Mouse (Mus musculus): ENCODE data around the gene Rfx7.

Rfx7 gene

GRCm38 (mm10) chr9:72531996-72532380 is at the start of gene Rfx7:
TSS of gene Rfx7 (plus strand) at chr9:72532240.
- peak; percentile 63 to 78 for DNase-seq

GRCm38 (mm10) chr9:72488523-72488922 is 43.5 kb upstream of the Rfx7 start:
- no peak for DNase-seq

DNA sequence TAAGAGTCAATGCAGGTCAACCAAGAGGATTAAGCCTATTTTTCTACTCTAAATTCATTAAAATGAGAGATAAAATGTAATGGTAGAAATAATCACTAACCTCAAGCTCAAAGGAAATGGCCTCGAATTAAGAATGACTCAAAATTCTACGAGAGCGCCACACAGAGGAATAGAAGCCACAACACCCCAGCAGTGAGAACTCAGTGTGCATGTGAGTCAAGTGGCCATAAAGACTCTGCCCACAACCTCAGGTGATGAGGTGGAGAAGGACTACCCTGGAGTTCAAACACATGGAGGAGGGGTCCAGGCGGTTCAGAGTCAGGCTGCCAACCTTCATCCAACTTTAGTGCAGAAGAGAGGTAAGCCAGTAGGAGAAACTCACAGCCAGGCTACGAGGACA is 42.9 kb upstream of the Rfx7 start:
- DNase-seq = no peak

GRCm38 (mm10) chr9:72491559-72492193 is 40.4 kb upstream of the Rfx7 start:
- DNase-seq = peak; percentile 88 to 92

DNA sequence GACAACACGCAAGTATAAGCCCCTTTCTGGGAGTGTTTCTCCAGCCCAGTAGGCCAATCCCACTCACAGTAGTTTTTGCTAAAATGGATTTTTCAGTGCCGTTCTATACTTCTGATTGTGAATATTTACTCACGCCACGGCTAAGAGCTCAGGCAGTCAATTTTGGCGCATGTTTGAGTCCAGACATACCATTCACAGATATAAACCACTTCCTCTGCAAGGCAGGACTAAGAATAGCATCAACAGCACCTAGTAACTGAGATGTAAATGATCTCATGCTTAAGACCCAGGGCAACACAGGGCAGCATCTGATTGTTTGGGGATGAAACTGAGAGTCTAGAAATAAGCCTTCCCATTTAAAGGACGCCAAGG is 39.9 kb upstream of the Rfx7 start, which contains the start of gene Tex9:
Tex9 (minus strand) TSS at position 19 of the 372 bp plus-strand sequence.
- DNase-seq = no peak

GRCm38 (mm10) chr9:72493465-72493864 is 38.6 kb upstream of the Rfx7 start:
- no peak for DNase-seq

GRCm38 (mm10) chr9:72493984-72494685 is 37.9 kb upstream of the Rfx7 start:
- DNase-seq = no peak

DNA sequence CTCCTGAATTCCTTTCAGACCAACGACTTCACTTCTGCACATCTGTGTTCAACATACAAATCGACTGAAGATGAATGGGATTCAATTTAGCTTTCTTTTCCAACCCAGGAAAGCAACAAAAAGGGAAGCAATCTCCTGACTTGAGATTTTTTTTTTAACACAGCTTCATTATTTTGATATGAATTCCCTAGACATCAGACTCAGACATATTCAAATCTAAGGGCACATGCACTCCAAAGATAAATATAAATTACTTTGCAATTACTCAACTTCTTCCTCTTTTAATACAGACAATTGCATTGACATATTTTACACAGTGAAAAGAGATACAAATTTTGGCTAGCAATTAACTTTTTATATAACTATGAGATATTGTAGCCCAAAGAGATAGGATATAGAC is 35.3 kb upstream of the Rfx7 start:
- DNase-seq = no peak

DNA sequence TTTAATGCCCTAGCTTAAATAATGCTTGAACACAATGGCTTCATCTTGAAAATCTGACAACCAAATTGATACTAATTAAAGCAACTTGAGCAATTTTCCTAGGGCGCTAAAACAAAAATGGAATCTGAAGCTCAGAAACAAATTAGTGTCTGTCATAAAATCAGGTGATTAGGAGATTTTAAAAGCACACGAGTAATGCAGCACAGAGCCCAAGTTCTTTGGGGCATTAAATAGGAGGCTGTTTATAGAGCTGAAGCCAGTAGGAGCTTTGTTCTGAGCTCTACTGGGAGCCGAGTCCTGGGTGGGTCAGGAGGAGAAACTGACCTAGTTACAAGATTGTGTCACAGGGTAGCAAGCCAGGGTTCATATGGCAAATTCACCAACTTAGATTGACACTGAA is 34.9 kb upstream of the Rfx7 start:
- no peak for DNase-seq

GRCm38 (mm10) chr9:72512229-72512981 is 19.6 kb upstream of the Rfx7 start:
- DNase-seq = no peak

GRCm38 (mm10) chr9:72515366-72515765 is 16.7 kb upstream of the Rfx7 start:
- DNase-seq = no peak

DNA sequence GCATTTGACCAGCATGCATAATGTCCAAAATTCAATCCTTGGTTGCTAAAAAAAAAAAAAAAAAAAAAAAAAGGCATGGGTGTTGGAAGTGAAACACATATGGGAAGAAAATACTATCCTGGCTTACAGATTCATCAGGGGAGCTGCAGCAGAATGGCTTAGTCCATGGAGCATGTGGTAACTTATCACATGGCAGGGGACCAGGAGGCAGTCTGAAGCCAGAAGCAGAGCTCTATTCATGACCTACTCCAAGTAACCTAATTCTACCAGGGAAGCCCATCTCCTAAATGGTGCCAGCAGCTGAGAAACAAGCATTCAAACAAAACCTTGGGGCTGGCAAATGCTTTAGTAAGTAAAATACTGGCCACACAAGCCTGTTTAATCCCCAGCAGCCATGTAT is 12.8 kb upstream of the Rfx7 start:
- DNase-seq = no peak

DNA sequence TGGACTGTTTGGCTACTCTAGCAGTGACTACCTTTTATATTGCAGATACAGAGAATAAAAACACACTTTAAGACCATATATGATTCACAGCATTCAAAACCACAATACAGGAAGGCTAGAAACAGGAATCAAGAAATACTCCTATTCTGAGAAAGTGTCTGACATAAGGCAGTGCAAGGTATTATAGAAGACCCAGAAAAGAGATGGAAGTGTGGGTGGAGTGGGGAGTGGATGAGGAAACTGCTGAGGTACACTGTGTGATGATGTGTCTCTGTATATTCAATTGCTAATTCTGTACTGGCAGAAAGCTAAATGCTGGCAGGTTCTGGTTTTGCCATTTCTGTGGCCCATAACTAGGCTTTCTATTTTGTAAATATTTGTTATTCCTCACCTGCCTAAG is 11.2 kb upstream of the Rfx7 start:
- no peak for DNase-seq

GRCm38 (mm10) chr9:72526091-72526490 is 5.9 kb upstream of the Rfx7 start:
- DNase-seq = no peak

DNA sequence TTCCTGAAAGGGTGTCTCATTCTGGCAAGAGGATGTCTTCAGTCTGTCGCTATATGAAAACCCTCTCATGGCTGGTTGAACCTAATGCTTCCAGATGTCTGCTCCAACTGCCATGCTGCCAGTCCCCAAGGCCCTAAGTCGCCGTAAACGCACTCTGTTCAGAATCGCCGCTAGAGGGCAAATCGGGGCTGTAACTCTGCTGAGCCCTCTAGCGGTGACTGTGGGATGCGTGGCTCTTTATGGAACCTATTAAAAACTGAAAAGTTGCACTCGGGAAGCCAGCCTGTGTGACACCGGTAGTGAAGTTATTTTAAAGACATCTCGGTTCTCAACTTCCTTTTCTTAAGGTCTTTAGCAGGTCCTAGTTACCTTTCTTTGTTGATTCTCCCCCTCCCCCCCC is 1.8 kb upstream of the Rfx7 start:
- DNase-seq = peak; percentile 83 to 87

DNA sequence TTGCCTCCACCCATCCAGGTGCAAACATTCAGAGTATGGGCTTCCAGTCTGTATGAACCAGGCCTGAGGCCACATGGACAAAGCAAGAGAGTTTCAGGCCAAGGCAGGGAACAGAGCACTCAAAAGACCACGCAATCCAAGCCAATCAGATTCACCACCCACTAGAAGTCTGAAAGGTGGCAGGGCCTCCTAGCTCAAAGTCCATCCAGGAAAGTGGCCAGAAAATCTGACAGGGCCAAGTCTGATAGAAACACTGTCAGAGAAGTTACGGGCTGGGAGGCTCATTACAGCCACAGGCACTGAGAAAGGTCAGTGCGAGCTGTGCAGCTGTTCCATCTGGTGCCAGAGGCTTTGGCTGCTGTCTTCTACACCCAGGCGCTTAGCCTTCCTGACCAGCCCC is 1.2 kb upstream of the Rfx7 start:
- peak in 1 of 2 experiments; percentile 8 for DNase-seq

GRCm38 (mm10) chr9:72531291-72531995 is 597 bp upstream of the Rfx7 start:
- peak; percentile 82 for DNase-seq

DNA sequence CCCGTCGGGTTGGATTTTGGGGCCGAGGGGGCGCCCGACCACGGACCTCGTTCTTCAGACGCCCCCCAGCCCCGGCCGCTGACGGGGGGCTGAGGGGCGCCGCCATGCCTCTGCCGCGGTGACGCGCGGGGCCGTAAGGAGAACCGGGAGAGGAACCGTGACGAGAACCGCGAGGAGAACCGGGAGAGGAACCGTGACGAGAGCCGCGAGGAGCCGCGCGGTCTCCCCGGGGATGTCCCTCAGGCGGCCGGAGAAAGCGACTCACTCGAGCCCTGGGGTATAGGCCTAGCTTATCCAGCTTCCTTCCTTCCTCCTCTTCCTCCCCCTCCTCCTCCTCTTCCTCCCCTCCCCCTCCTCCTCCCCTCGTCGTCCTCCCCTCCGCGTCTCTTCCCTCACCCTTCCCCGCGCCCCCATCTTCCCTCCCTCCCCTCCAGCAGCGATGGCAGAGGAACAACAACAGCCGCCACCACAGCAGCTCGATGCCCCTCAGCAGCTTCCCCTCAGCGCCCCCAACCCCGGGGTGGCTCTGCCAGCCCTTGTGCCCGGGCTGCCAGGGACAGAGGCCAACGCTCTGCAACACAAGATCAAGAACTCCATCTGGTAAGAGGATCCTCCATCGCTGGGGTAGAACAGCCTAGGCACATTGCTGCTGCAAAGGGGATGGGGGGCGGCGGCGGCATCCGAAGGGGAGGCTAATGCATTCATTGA is 495 bp downstream of the Rfx7 start:
- peak; percentile 44 to 45 for DNase-seq

GRCm38 (mm10) chr9:72533089-72533415 is 1.0 kb downstream of the Rfx7 start:
- no peak for DNase-seq

GRCm38 (mm10) chr9:72534985-72535384 is 2.9 kb downstream of the Rfx7 start:
- no peak for DNase-seq

- DNase-seq = no peak
Observed at GRCm38 (mm10) chr9:72535394-72535793, 3.4 kb downstream of the Rfx7 start.

DNA sequence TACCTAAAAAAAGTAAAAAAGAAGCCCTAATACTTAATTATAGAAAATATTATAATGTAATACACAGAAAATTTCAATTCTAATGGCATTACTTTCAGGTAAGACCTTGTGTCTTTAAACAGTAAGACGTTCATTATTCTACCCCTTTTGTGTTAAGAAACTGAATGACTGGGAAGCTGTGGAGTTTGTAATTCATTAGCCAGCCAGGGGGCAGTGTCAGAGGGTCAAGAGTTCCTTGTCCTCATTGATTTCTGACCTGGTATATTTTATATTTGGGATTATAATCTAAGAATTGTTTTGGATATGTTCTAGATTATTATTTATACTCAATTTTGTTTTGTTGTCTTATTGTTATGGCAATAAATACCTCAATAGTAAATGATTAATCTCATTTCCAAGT is 5.0 kb downstream of the Rfx7 start:
- no peak for DNase-seq

GRCm38 (mm10) chr9:72543590-72543989 is 11.6 kb downstream of the Rfx7 start:
- no peak for DNase-seq
